Mouse (Mus musculus) liver, embryonic 14.5 days (tissue): Measurements from ENCODE around the gene Ltbp3.

Experiments
- CTCF ChIP-seq: IDR thresholded peaks from 2 replicates; pipeline ENCODE4 v1.5.1; 2016; ENCODE audit warnings: antibody characterized with exemption, low read depth, control low read depth
- EP300 ChIP-seq: IDR thresholded peaks from 2 replicates; pipeline ENCODE4 v1.6.1; 2016; ENCODE audit warnings: antibody characterized with exemption, low read depth

- TF ChIP-seq CTCF (no peak), EP300 (no peak)
Observed at GRCm38 (mm10) chr19:5710581-5710980, 30.1 kb upstream of the Ltbp3 start.
